Mouse (Mus musculus) cerebellum, adult 11 months (tissue): Measurements from ENCODE around the gene Slc23a3.
A peak's percentile ranks its signal among the peaks of the same experiment; 100 is the strongest.

Experiments
- DNase-seq: peaks from one replicate; pipeline ENCODE4 v3.0.0; 2022

Slc23a3 gene

GRCm38 (mm10) chr1:75136730-75137129 is 3.0 kb upstream of the Slc23a3 start:
- DNase-seq: no peak

- DNase-seq: no peak
Observed at GRCm38 (mm10) chr1:75136293-75136692, 2.6 kb upstream of the Slc23a3 start.

GRCm38 (mm10) chr1:75128641-75129040 is 5.0 kb downstream of the Slc23a3 start:
- no peak for DNase-seq

GRCm38 (mm10) chr1:75125418-75125817 is 8.3 kb downstream of the Slc23a3 start:
- no peak for DNase-seq

GRCm38 (mm10) chr1:75124346-75125321 is 9.1 kb downstream of the Slc23a3 start, which contains the start of gene Nhej1:
TSS of gene Nhej1 (minus strand) at chr1:75125200.
- peak; percentile 91 for DNase-seq

- DNase-seq: no peak
Observed at GRCm38 (mm10) chr1:75122211-75122610, 11.5 kb downstream of the Slc23a3 start.
